Mouse (Mus musculus) embryonic facial prominence, embryonic 13.5 days (tissue): ENCODE results near the gene Alox12e. TPM values are rescaled to one million over a fixed set of nuclear protein-coding genes. Genes with fewer than 3 reads are reported as not detected.

Source experiments
- ATAC-seq: fragments of 200-750 bp; cut with Nextera tagmentation; 2 replicates; pipeline ENCODE4 v1.8.0; 2017; ENCODE audit warnings: low read depth; ENCODE audit not compliant: insufficient number of reproducible peaks, insufficient read depth, low FRiP score, low TSS enrichment
- H3K27ac ChIP-seq: fragments of 300-500 bp; sonication (generic); 2 replicates; pipeline ENCODE4 v1.5.1; 2015; ENCODE audit warnings: moderate library complexity, mild to moderate bottlenecking, inconsistent platforms
- H3K27me3 ChIP-seq: fragments of 300-500 bp; sonication (generic); 2 replicates; pipeline ENCODE4 v1.6.1; 2015; ENCODE audit warnings: mild to moderate bottlenecking, inconsistent platforms
- H3K36me3 ChIP-seq: fragments of 300-500 bp; sonication (generic); 2 replicates; pipeline ENCODE4 v1.6.1; 2015; ENCODE audit warnings: mild to moderate bottlenecking, inconsistent platforms
- H3K4me1 ChIP-seq: fragments of 300-500 bp; sonication (generic); 2 replicates; pipeline ENCODE4 v1.6.1; 2015; ENCODE audit warnings: inconsistent platforms
- H3K4me2 ChIP-seq: fragments of 300-500 bp; sonication (generic); 2 replicates; pipeline ENCODE4 v1.6.1; 2015; ENCODE audit warnings: moderate library complexity, mild to moderate bottlenecking, inconsistent platforms
- H3K4me3 ChIP-seq: fragments of 300-500 bp; sonication (generic); 2 replicates; pipeline ENCODE4 v1.5.1; 2015; ENCODE audit warnings: mild to moderate bottlenecking, inconsistent platforms
- H3K9ac ChIP-seq: fragments of 300-500 bp; sonication (generic); 2 replicates; pipeline ENCODE4 v1.6.1; 2015; ENCODE audit warnings: mild to moderate bottlenecking, inconsistent platforms
- H3K9me3 ChIP-seq: fragments of 300-500 bp; sonication (generic); 2 replicates; pipeline ENCODE4 v1.6.1; 2016; ENCODE audit warnings: inconsistent platforms
- WGBS: fragments of 180-500 bp; shearing (Covaris S2); methylation state at CpG from one replicate; pipeline ENCODE4 v1.1.7; 2015; ENCODE audit warnings: mixed read lengths; 5-methylcytosine and 5-hydroxymethylcytosine counted together
- polyA plus RNA-seq: library from polyadenylated mRNA; unstranded; fragments of >200 nt; fragmentation: Nextera tagmentation; extraction: Ambion mirVana; gene quantifications from 2 replicates; pipeline ENCODE4 v1.2.1, GENCODE M21; 2015

Gene Alox12e
- polyA plus RNA-seq, 1 experiment from 2014 or later: 0.67 TPM

DNA sequence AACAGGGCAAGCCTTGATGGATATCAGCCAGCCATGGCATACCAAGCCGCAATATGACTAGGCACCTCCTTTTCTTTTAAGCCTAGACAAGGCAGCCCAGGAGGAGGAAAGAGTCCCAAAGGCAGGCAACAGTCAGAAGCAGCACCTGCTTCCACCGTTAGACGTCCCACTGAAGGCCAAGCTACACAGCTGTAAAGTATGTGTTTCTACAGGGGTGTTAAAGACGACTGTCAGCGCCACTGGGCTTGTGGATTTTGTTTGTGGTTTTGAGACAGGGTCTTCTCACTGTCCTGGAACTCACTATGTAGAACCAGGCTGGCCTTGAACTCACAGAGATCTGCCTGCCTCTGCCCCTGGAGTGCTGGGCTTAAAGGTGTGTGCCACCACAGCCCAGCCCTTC lies 36.7 kb downstream of the Alox12e start:
- no peak overlapping the region for H3K4me2 ChIP-seq
- H3K4me3 ChIP-seq: no peak overlapping the region
- no peak overlapping the region for H3K9ac ChIP-seq
- no peaks in the 10 kb centered on the region for H3K27me3 ChIP-seq
- no peaks in the 10 kb centered on the region for H3K36me3 ChIP-seq
- 84% methylated on average over 5 of the region's 5 CpGs for WGBS
- no peaks in the 10 kb centered on the region; the same call in 1 of the 2 replicates for H3K4me1 ChIP-seq
- H3K9me3 ChIP-seq: no peaks in the 10 kb centered on the region
- no peak overlapping the region for H3K27ac ChIP-seq
- no peak for ATAC-seq

DNA sequence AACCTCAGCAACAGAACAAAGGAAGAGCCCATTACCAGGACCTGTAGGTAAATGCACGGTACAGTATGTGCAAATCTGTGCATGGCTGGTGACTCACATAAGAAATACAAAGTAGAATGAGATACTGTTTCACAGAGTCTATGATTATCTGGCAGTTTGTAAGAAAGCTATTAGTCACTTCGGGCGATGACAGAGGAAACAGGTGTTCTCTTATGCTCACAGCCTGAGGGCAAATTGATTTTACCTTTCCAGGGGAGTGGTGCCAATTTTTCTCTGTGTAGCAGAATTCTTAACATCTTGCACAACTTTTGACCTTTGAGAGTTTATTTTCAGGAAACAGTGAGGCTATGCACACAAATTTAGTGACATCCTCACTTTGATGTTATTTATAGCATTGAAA lies 37.7 kb downstream of the Alox12e start:
- Histone ChIP-seq H3K4me1 (no peaks in the 10 kb centered on the region; the same call in 1 of the 2 replicates), H3K27me3 (no peaks in the 10 kb centered on the region), H3K4me3 (no peak overlapping the region), H3K36me3 (no peaks in the 10 kb centered on the region), H3K4me2 (no peak overlapping the region), H3K27ac (no peak overlapping the region), H3K9ac (no peak overlapping the region), H3K9me3 (no peaks in the 10 kb centered on the region)
- WGBS: 60% methylated on average over 3 of the region's 3 CpGs
- ATAC-seq: no peak

DNA sequence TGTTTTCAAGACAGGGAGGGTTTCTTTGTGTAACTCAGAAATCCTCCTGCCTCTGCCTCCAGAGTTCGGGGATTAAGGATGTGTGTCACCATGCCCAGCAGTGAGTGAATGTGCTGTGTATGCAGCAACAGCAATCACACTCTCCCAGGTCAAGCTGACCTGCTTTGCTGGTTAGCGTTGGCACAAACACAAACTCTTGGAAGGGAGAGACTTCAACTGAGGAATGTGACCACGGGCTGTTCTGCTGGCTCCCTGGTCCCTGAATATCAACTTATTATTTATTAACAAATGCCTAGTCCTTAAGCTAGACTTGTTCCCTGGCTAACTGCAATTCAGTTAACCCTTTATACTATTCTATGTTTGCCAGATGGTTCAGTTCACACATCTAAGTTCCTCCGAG lies 38.8 kb downstream of the Alox12e start:
- Histone ChIP-seq H3K36me3 (no peaks in the 10 kb centered on the region), H3K9me3 (no peaks in the 10 kb centered on the region), H3K27ac (no peak overlapping the region), H3K9ac (no peak overlapping the region), H3K27me3 (no peaks in the 10 kb centered on the region), H3K4me3 (no peak overlapping the region), H3K4me1 (no peaks in the 10 kb centered on the region), H3K4me2 (no peak overlapping the region)
- ATAC-seq: no peak
- 81% methylated on average over 4 of the region's 4 CpGs for WGBS

DNA sequence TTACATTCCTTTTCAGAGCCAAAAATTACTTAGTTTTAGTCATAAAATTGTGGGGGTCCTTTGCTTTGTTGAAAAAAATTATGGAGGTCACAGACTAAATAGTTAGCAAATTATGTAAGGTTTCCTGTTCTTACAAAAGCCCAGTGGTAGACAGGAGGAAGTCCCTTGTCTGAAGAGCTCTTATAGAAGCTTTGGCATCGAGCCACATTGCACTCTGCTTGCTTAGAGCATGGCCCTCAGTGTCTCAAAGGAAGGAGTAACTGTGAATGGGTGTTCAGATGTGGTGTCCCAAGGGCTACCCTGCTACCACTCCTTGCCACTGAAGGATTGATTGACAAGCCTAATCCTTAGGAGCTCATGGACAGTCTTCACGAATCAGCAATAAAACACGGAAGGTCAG lies 42.0 kb downstream of the Alox12e start:
- H3K27me3 ChIP-seq: no peaks in the 10 kb centered on the region; the same call in 1 of the 2 replicates
- H3K4me1 ChIP-seq: no peaks in the 10 kb centered on the region
- H3K27ac ChIP-seq: no peak overlapping the region
- no peak overlapping the region for H3K4me3 ChIP-seq
- no peak overlapping the region for H3K4me2 ChIP-seq
- no peaks in the 10 kb centered on the region for H3K9me3 ChIP-seq
- H3K9ac ChIP-seq: no peak overlapping the region
- no peaks in the 10 kb centered on the region for H3K36me3 ChIP-seq
- 59% methylated on average over 3 of the region's 3 CpGs for WGBS
- no peak for ATAC-seq

DNA sequence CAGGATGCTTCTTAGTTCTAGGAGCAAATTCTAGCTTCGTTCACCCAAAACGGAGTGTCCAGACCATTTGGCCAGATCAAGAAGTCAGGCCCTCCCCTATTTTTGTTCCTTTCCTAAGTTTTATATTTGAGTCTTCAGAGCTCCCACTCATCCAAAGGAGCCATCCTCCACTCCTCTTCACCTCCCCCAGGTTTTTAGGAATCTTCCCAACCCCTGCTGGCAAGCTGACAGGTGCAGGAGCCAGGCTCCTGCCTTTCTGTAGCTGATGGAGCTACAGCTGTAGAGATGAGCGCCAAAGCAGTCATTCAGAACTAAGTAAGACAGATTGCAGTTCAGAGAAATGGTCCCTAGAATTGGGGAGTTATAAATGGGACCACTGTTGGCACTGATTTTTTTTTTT lies 43.5 kb downstream of the Alox12e start:
- no peaks in the 10 kb centered on the region for H3K36me3 ChIP-seq
- no peak overlapping the region for H3K4me3 ChIP-seq
- H3K27me3 ChIP-seq: no peaks in the 10 kb centered on the region; the same call in 1 of the 2 replicates
- H3K27ac ChIP-seq: no peak overlapping the region
- no peak for ATAC-seq
- H3K9ac ChIP-seq: no peak overlapping the region
- no peak overlapping the region for H3K4me2 ChIP-seq
- 81% methylated on average over 3 of the region's 3 CpGs for WGBS
- H3K4me1 ChIP-seq: no peaks in the 10 kb centered on the region
- no peaks in the 10 kb centered on the region for H3K9me3 ChIP-seq

DNA sequence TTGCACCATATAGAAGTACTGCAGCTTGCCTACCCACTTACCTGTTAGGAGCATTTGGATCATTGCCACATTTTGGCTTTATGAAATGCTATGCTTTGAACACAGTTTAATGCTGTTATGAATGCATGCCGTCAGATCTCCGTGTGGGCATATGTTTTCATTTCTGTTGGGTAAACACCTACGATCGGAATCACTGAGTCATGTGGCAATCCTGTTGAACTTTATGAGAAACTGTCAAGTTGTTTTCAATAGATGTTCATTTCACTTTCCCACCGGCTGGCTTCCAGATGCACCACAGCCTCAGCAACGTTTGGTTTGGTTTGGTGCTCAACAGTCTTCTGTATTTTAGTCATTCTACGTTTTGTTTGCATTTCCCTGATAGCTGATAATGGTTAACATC lies 50.8 kb downstream of the Alox12e start:
- no peak overlapping the region for H3K4me3 ChIP-seq
- no peak overlapping the region for H3K27ac ChIP-seq
- H3K36me3 ChIP-seq: no peaks in the 10 kb centered on the region
- H3K4me2 ChIP-seq: no peak overlapping the region
- ATAC-seq: no peak
- no peaks in the 10 kb centered on the region for H3K9me3 ChIP-seq
- H3K9ac ChIP-seq: no peak overlapping the region
- no peaks in the 10 kb centered on the region for H3K4me1 ChIP-seq
- H3K27me3 ChIP-seq: no peaks in the 10 kb centered on the region; the same call in 1 of the 2 replicates
- WGBS: 64% methylated on average over 7 of the region's 7 CpGs

DNA sequence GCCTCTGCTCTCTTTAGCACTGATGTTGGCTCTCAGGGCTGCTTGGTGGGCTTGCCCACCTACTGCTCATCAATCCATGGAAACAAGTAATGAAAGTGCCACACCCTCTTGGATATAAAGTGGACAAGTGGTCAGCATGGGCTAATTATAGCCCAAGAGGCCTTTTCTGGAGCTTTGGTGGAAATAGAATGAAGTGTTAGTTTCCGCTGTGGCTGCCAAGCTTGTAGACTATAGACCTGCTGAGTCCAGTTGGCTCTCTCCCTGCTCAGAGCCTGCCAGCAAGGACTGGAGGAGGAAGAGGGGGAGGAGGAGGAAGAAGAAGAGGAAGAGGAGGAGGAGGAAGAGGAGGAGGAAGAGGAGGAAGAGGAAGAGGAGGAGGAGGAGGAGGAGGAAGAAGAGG lies 56.0 kb downstream of the Alox12e start:
- no peaks in the 10 kb centered on the region for H3K36me3 ChIP-seq
- ATAC-seq: no peak
- H3K4me3 ChIP-seq: no peak overlapping the region
- no peak overlapping the region for H3K27ac ChIP-seq
- no peaks in the 10 kb centered on the region; the same call in 1 of the 2 replicates for H3K4me1 ChIP-seq
- H3K9ac ChIP-seq: no peak overlapping the region
- H3K4me2 ChIP-seq: no peak overlapping the region
- H3K9me3 ChIP-seq: no peaks in the 10 kb centered on the region
- H3K27me3 ChIP-seq: no peaks in the 10 kb centered on the region
- 83% methylated on average over 1 of the region's 1 CpGs for WGBS

DNA sequence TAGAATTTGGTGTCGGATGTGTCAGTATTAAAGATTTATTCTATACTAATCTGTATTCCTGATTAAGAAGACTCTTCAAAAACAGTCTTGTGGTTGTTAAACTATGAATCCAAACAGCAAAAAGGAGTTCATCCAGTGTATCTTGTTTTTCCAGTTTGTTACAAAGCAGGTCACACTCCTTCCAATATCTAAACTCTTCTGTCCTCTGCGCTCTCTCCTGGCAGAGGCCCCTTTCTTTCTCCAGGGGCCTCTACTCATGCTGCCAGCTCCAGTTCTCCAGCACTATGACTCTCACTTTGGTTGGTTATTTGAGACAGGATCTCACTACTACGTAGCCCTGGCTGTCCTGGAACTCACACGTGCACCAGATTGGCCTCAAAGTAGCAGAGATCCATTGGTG lies 56.6 kb downstream of the Alox12e start:
- Histone ChIP-seq H3K27me3 (no peaks in the 10 kb centered on the region), H3K9me3 (no peaks in the 10 kb centered on the region), H3K4me1 (no peaks in the 10 kb centered on the region; the same call in 1 of the 2 replicates), H3K36me3 (no peaks in the 10 kb centered on the region), H3K4me3 (no peak overlapping the region), H3K4me2 (no peak overlapping the region), H3K9ac (no peak overlapping the region), H3K27ac (peak overlapping the region; percentile 39; the same call in 1 of the 2 replicates)
- 58% methylated on average over 4 of the region's 4 CpGs for WGBS
- no peak for ATAC-seq

Other genes with a start within 250 kb of the Alox12e start
- not detected in 2 replicates for gene Asgr2, start 230.0 kb downstream of the Alox12e start, polyA plus RNA-seq
- gene Mgl2, start 192.3 kb downstream of the Alox12e start, polyA plus RNA-seq: 0.25 and 0.50 TPM in 2 replicates
- 1.3 TPM in 2 replicates for gene Clec10a, start 166.4 kb downstream of the Alox12e start, polyA plus RNA-seq
- gene Slc16a11, start 109.9 kb downstream of the Alox12e start, polyA plus RNA-seq: 1.9 and 3.5 TPM in 2 replicates
- 9.8 and 13.0 TPM in 2 replicates for gene Slc16a13, start 101.6 kb downstream of the Alox12e start, polyA plus RNA-seq
- gene Bcl6b, start 92.8 kb downstream of the Alox12e start, polyA plus RNA-seq: 11.1 and 11.3 TPM in 2 replicates
- gene 0610010K14Rik, start 84.7 kb downstream of the Alox12e start, polyA plus RNA-seq: 188 and 200 TPM in 2 replicates
- gene Gm21988, start 82.8 kb downstream of the Alox12e start, polyA plus RNA-seq: 11.7 and 13.9 TPM in 2 replicates
- gene Rnasek, start 82.8 kb downstream of the Alox12e start, polyA plus RNA-seq: 168 and 170 TPM in 2 replicates
- 6.7 and 7.6 TPM in 2 replicates for gene Alox12, start 67.3 kb downstream of the Alox12e start, polyA plus RNA-seq
- 0.87 and 1.3 TPM in 2 replicates for gene Alox15, start 29.4 kb upstream of the Alox12e start, polyA plus RNA-seq
- 37.1 and 42.1 TPM in 2 replicates for gene Pelp1, start 87.4 kb upstream of the Alox12e start, polyA plus RNA-seq
- gene Arrb2, start 110.0 kb upstream of the Alox12e start, polyA plus RNA-seq: 18.1 and 19.4 TPM in 2 replicates
- 40.8 and 44.7 TPM in 2 replicates for gene Med11, start 129.3 kb upstream of the Alox12e start, polyA plus RNA-seq
- 0.59 and 0.78 TPM in 2 replicates for gene Zmynd15, start 136.8 kb upstream of the Alox12e start, polyA plus RNA-seq
- gene Cxcl16, start 137.4 kb upstream of the Alox12e start, polyA plus RNA-seq: 2.4 and 2.6 TPM in 2 replicates
- gene Tm4sf5, start 182.6 kb upstream of the Alox12e start, polyA plus RNA-seq: 0.69 TPM in 1 of 2 replicates, not detected in the other
- 0.56 TPM in 1 of 2 replicates, not detected in the other for gene Vmo1, start 192.0 kb upstream of the Alox12e start, polyA plus RNA-seq
- gene Gltpd2, start 196.6 kb upstream of the Alox12e start, polyA plus RNA-seq: 0.45 TPM in 1 of 2 replicates, not detected in the other
- gene Psmb6, start 202.7 kb upstream of the Alox12e start, polyA plus RNA-seq: 837 and 839 TPM in 2 replicates
- not detected in 2 replicates for gene Gm40193, start 210.3 kb upstream of the Alox12e start, polyA plus RNA-seq
- 5.3 and 6.5 TPM in 2 replicates for gene Pld2, start 217.4 kb upstream of the Alox12e start, polyA plus RNA-seq
- gene Mink1, start 240.3 kb upstream of the Alox12e start, polyA plus RNA-seq: 14.6 and 16.5 TPM in 2 replicates